Mouse (Mus musculus) MEL (cell line): ENCODE data around the gene Atp1a3. TPM values are rescaled to one million over a fixed set of nuclear protein-coding genes. Genes with fewer than 3 reads are reported as not detected.

ENCODE experiments used
- DNase-seq: peaks from one replicate; pipeline ENCODE4 v3.0.0; 2011; ENCODE audit warnings: low read depth, low spot score
- H3K27ac ChIP-seq: 2 replicates; pipeline ENCODE4 v1.5.1; 2012; ENCODE audit warnings: low read depth, mild to moderate bottlenecking, control low read depth, low read length, moderate library complexity; ENCODE audit not compliant: control insufficient read depth
- H3K27me3 ChIP-seq, 2 experiments: fragments of 150-350 bp in 1 of 2; sonication (generic) in 1 of 2; 2 replicates each; pipeline ENCODE4 v1.6.1; 2012; ENCODE audit warnings: low read length in 2 of 2, mild to moderate bottlenecking in 2 of 2, improper control_type of control experiment in 1 of 2, moderate library complexity in 1 of 2; ENCODE audit not compliant: insufficient read depth in 2 of 2, control insufficient read depth in 1 of 2
- H3K36me3 ChIP-seq, 2 experiments: 2 replicates each; pipeline ENCODE4 v1.6.1; 2012 to 2014; ENCODE audit warnings: low read length in 2 of 2, improper control_type of control experiment in 1 of 2, inconsistent platforms in 1 of 2, mild to moderate bottlenecking in 1 of 2; ENCODE audit not compliant: insufficient read depth in 2 of 2, control insufficient read depth in 1 of 2
- H3K4me1 ChIP-seq, 2 experiments: fragments of 150-350 bp in 1 of 2; sonication (generic) in 1 of 2; 2 replicates each; pipeline ENCODE4 v1.6.1; 2012; ENCODE audit warnings: low read length in 2 of 2, improper control_type of control experiment in 1 of 2, mild to moderate bottlenecking in 1 of 2; ENCODE audit not compliant: insufficient read depth in 2 of 2, control insufficient read depth in 1 of 2
- H3K4me3 ChIP-seq, 2 experiments: fragments of 150-350 bp in 1 of 2; sonication (generic) in 1 of 2; 2 replicates each; pipeline ENCODE4 v1.5.1; 2012; ENCODE audit warnings: low read depth in 2 of 2, low read length in 2 of 2, mild to moderate bottlenecking in 2 of 2, moderate library complexity in 2 of 2, control low read depth in 1 of 2, improper control_type of control experiment in 1 of 2; ENCODE audit not compliant: control insufficient read depth in 1 of 2, insufficient read depth in 1 of 2
- H3K79me2 ChIP-seq: 2 replicates; pipeline ENCODE4 v1.6.1; 2012; ENCODE audit warnings: mild to moderate bottlenecking, low read length, moderate library complexity; ENCODE audit not compliant: control insufficient read depth, poor library complexity, insufficient read depth
- H3K9ac ChIP-seq: 2 replicates; pipeline ENCODE4 v1.6.1; 2012; ENCODE audit warnings: low read depth, mild to moderate bottlenecking, control low read depth, low read length, moderate library complexity; ENCODE audit not compliant: control insufficient read depth, poor library complexity, severe bottlenecking
- H3K9me3 ChIP-seq: fragments of 150-350 bp; sonication (generic); replicated peaks from 2 replicates; pipeline ENCODE4 v1.6.1; 2012; ENCODE audit warnings: mild to moderate bottlenecking, low read length, improper control_type of control experiment, moderate library complexity; ENCODE audit not compliant: insufficient read depth
- BHLHE40 ChIP-seq: IDR thresholded peaks from 2 replicates; pipeline ENCODE4 v1.6.1; 2012; ENCODE audit warnings: low read depth, mild to moderate bottlenecking, inconsistent platforms, low read length, improper control_type of control experiment, borderline replicate concordance
- ELF1 ChIP-seq: IDR thresholded peaks from 2 replicates; pipeline ENCODE4 v1.6.1; 2014; ENCODE audit warnings: low read depth, mild to moderate bottlenecking, inconsistent platforms, low read length, improper control_type of control experiment, moderate library complexity
- EP300 ChIP-seq, 2 experiments: IDR thresholded peaks; 2 replicates each; pipeline ENCODE4 v1.6.1; 2011; ENCODE audit warnings: improper control_type of control experiment in 2 of 2, low read length in 2 of 2, low read depth in 1 of 2, mild to moderate bottlenecking in 1 of 2
- GATA1 ChIP-seq: IDR thresholded peaks from 2 replicates; pipeline ENCODE4 v1.6.1; 2011; ENCODE audit warnings: low read depth, low read length, improper control_type of control experiment
- HCFC1 ChIP-seq: IDR thresholded peaks from 2 replicates; pipeline ENCODE4 v1.6.1; 2012; ENCODE audit warnings: low read depth, mild to moderate bottlenecking, inconsistent platforms, low read length, improper control_type of control experiment, moderate library complexity
- MAFK ChIP-seq: IDR thresholded peaks from 2 replicates; pipeline ENCODE4 v1.6.1; 2011; ENCODE audit warnings: low read depth, mild to moderate bottlenecking, low read length, improper control_type of control experiment, borderline replicate concordance
- MXI1 ChIP-seq: IDR thresholded peaks from 2 replicates; pipeline ENCODE4 v1.6.1; 2011; ENCODE audit warnings: mild to moderate bottlenecking, low read depth, low read length, improper control_type of control experiment
- MYB ChIP-seq: IDR thresholded peaks from 2 replicates; pipeline ENCODE4 v1.6.1; 2011; ENCODE audit warnings: mild to moderate bottlenecking, low read depth, low read length, improper control_type of control experiment
- NRF1 ChIP-seq: IDR thresholded peaks from 2 replicates; pipeline ENCODE4 v1.6.1; 2014; ENCODE audit warnings: low read depth, mild to moderate bottlenecking, inconsistent platforms, low read length, improper control_type of control experiment, moderate library complexity; ENCODE audit not compliant: poor library complexity, insufficient read depth, severe bottlenecking
- POLR2AphosphoS5 ChIP-seq: IDR thresholded peaks from 2 replicates; pipeline ENCODE4 v1.6.1; 2012; ENCODE audit warnings: low read depth, borderline replicate concordance, mild to moderate bottlenecking, inconsistent platforms, low read length, moderate library complexity, mixed read lengths
- RAD21 ChIP-seq: IDR thresholded peaks from 2 replicates; pipeline ENCODE4 v1.6.1; 2011; ENCODE audit warnings: mild to moderate bottlenecking, low read depth, low read length, improper control_type of control experiment
- SMC3 ChIP-seq: IDR thresholded peaks from 2 replicates; pipeline ENCODE4 v1.6.1; 2011; ENCODE audit warnings: low read depth, low read length, improper control_type of control experiment
- TAL1 ChIP-seq: IDR thresholded peaks from 2 replicates; pipeline ENCODE4 v1.6.1; 2012; ENCODE audit warnings: mild to moderate bottlenecking, inconsistent platforms, low read length, moderate library complexity, mixed read lengths
- TBP ChIP-seq: IDR thresholded peaks from 2 replicates; pipeline ENCODE4 v1.8.0; 2011; ENCODE audit warnings: low read depth, low read length, improper control_type of control experiment
- TCF12 ChIP-seq: IDR thresholded peaks from 2 replicates; pipeline ENCODE4 v1.6.1; 2014; ENCODE audit warnings: low read depth, mild to moderate bottlenecking, inconsistent platforms, low read length, improper control_type of control experiment, moderate library complexity
- UBTF ChIP-seq: IDR thresholded peaks from 2 replicates; pipeline ENCODE4 v1.6.1; 2012; ENCODE audit warnings: low read depth, mild to moderate bottlenecking, inconsistent platforms, low read length, improper control_type of control experiment, moderate library complexity, borderline replicate concordance; ENCODE audit not compliant: insufficient read depth
- USF1 ChIP-seq: IDR thresholded peaks from 2 replicates; pipeline ENCODE4 v1.6.1; 2014; ENCODE audit warnings: low read depth, mild to moderate bottlenecking, inconsistent platforms, low read length, improper control_type of control experiment, moderate library complexity
- ZC3H11A ChIP-seq: IDR thresholded peaks from 2 replicates; pipeline ENCODE4 v1.6.1; 2012; ENCODE audit warnings: low read depth, mild to moderate bottlenecking, inconsistent platforms, low read length, improper control_type of control experiment
- ZKSCAN1 ChIP-seq: IDR thresholded peaks from 2 replicates; pipeline ENCODE4 v1.6.1; 2012; ENCODE audit warnings: low read depth, mild to moderate bottlenecking, inconsistent platforms, low read length, improper control_type of control experiment, moderate library complexity
- ZMIZ1 ChIP-seq: IDR thresholded peaks from 2 replicates; pipeline ENCODE4 v1.6.1; 2012; ENCODE audit warnings: low read depth, mild to moderate bottlenecking, inconsistent platforms, low read length, improper control_type of control experiment, moderate library complexity
- polyA plus RNA-seq, 2 experiments: library from polyadenylated mRNA; stranded (reverse) in 1 of 2; unstranded in 1 of 2; fragments of >175 nt in 1 of 2; fragments of >200 nt in 1 of 2; gene quantifications; 2 replicates each; pipeline versions ENCODE4 v1.2.1 to v1.2.4; 2012; ENCODE audit warnings: low replicate concordance in 2 of 2, low read depth in 1 of 2; ENCODE audit not compliant: insufficient read length in 2 of 2, insufficient read depth in 1 of 2, missing spikeins in 1 of 2
- total RNA-seq: library from RNA; depleted of rRNA; stranded (reverse); fragments of 300-350 nt; gene quantifications from 2 replicates; pipeline ENCODE4 v1.2.3, GENCODE M21; 2012

Atp1a3 gene
- total and polyA plus RNA-seq, 3 experiments = 0.19 to 3.5 TPM; not detected in 1

DNA sequence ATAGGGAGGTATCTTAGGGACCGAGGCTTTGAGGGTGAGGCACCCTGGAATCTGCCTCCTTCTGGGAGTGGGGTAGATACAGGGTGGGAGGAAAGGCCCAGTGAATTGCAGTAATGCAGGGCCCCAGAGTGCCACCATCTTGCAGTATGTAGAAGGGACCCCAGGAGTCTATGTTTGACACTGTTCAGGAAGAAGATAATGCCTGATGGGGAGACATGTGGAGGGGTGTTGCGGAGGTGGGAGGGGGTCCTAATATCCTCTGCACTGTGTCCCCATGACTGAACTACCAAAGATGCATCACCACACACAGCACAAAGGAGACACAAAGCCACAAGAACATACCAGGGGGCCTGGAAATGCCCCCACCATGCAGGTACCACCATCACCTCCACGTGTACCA, 413 bp upstream of the Atp1a3 start:
- no peak overlapping the region for H3K9ac ChIP-seq
- H3K4me3 ChIP-seq = no peak overlapping the region
- H3K4me1 ChIP-seq = no peaks in the 10 kb centered on the region
- no peaks in the 10 kb centered on the region for H3K9me3 ChIP-seq
- no peaks in the 10 kb centered on the region for H3K36me3 ChIP-seq
- H3K27me3 ChIP-seq = no peaks in the 10 kb centered on the region; a peak in 1 of 4 replicates
- H3K27ac ChIP-seq = no peak overlapping the region
- TF ChIP-seq USF1 = no peak
- no peaks in the 10 kb centered on the region for H3K79me2 ChIP-seq
- DNase-seq = no peak

DNA sequence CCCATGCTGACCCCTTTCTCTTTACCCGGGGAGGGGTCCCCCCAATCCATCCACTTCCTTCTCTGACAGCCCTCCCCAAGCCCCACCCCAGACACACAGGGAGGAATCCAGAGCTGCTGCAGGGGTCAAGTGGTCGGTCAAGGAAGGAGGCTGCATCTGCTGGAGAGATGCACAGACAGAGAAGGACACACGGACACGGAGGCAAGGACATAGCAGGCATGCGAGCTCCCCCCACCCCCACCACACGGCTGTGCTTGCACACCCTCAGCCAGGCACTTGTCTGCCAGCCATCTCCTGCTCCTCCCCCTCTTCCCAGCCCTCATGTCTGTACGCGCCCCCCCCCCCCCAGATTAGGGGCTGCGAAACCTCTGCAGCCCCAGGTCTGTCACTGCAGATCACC, 952 bp downstream of the Atp1a3 start:
- TF ChIP-seq ZC3H11A (no peak), ZKSCAN1 (no peak), UBTF (no peak), HCFC1 (no peak), MAFK (no peak)
- Histone ChIP-seq H3K27me3 (no peaks in the 10 kb centered on the region; a peak in 1 of 4 replicates), H3K36me3 (no peaks in the 10 kb centered on the region), H3K4me1 (no peaks in the 10 kb centered on the region), H3K79me2 (no peaks in the 10 kb centered on the region), H3K9me3 (no peaks in the 10 kb centered on the region), H3K9ac (no peak overlapping the region), H3K4me3 (no peak overlapping the region), H3K27ac (no peak overlapping the region)
- no peak for DNase-seq

DNA sequence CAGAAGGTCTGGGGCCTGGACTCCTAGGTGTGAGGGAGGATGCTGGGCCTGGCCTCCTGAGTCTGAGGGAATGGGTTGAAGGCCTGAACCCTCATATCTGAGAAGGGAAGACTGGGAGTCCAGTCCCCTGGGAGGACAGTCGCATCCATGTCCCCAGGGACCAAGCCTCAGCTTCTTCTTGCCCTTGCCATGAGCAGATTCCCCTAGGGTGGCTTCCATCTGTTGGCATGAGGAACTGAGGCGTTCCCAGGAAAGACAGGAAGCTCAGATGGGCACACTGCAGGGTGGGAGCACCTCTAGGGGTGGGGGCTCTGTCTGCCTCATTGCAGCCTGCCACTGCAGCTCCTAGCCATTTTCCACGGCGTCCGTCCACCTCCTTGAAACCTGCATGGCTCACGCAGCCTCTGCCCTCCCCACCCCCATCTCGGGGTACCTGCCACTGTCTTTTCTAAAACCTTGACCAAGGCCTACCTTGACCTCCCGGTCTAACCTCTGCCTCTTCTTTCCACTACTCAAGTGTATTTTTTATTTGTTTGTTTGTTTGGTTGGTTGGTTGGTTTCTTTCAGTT, 1.9 kb downstream of the Atp1a3 start:
- Histone ChIP-seq H3K9ac (no peak overlapping the region), H3K27me3 (no peaks in the 10 kb centered on the region; a peak in 1 of 4 replicates)

More for the DNA sequence above, 1.9 kb downstream of the Atp1a3 start:
- no peaks in the 10 kb centered on the region for H3K4me1 ChIP-seq
- DNase-seq = no peak
- H3K9me3 ChIP-seq = no peaks in the 10 kb centered on the region
- no peak overlapping the region for H3K4me3 ChIP-seq
- H3K27ac ChIP-seq = no peak overlapping the region
- TF ChIP-seq POLR2AphosphoS5 (no peak), ELF1 (no peak), TBP (no peak), MXI1 (no peak), MAFK (no peak), NRF1 (no peak), ZMIZ1 (no peak), GATA1 (no peak), EP300 (IDR thresholded peaks at IDR 0.05; ENCODE audit: low read depth in 1 of 2, low read length in 2 of 2) (no peak), USF1 (no peak), ZKSCAN1 (no peak), BHLHE40 (no peak), MYB (no peak), TCF12 (no peak), TAL1 (no peak), ZC3H11A (no peak), RAD21 (no peak), SMC3 (no peak), HCFC1 (no peak)
- no peaks in the 10 kb centered on the region for H3K79me2 ChIP-seq
- no peaks in the 10 kb centered on the region for H3K36me3 ChIP-seq
